Mouse (Mus musculus) embryonic facial prominence, embryonic 11.5 days (tissue): ENCODE measurements at regions not wholly inside any gene's neighbourhood (a gene's known extent, or its start where the extent isn't known, plus 50 kb on each side); places are given as distances from the start of the nearest gene placed in this dataset.

Experiments
- ATAC-seq: fragments of 200-750 bp; cut with Nextera tagmentation; replicated peaks from 2 replicates; pipeline ENCODE4 v1.8.0; 2017; ENCODE audit warnings: low read depth; ENCODE audit not compliant: insufficient number of reproducible peaks, low FRiP score, low TSS enrichment
- DNase-seq: peaks from one replicate; pipeline ENCODE4 v3.0.0-alpha.2; 2015; ENCODE audit warnings: low spot score
- H3K27ac ChIP-seq: fragments of 300-500 bp; sonication (generic); replicated peaks from 2 replicates; pipeline ENCODE4 v1.5.1; 2014; ENCODE audit warnings: mild to moderate bottlenecking, low read depth, low read length, control low read depth
- H3K27me3 ChIP-seq: fragments of 300-500 bp; sonication (generic); 2 replicates; pipeline ENCODE4 v1.6.1; 2014; ENCODE audit warnings: mild to moderate bottlenecking, low read length, moderate library complexity, mixed read lengths; ENCODE audit not compliant: control insufficient read depth, insufficient read depth
- H3K36me3 ChIP-seq: fragments of 300-500 bp; sonication (generic); replicated peaks from 2 replicates; pipeline ENCODE4 v1.6.1; 2014; ENCODE audit warnings: low read depth, mild to moderate bottlenecking, low read length, moderate library complexity, mixed read lengths; ENCODE audit not compliant: control insufficient read depth, insufficient read depth
- H3K4me1 ChIP-seq: fragments of 300-500 bp; sonication (generic); 2 replicates; pipeline ENCODE4 v1.6.1; 2014; ENCODE audit warnings: low read length, mixed read lengths; ENCODE audit not compliant: control insufficient read depth, insufficient read depth
- H3K4me2 ChIP-seq: fragments of 300-500 bp; sonication (generic); 2 replicates; pipeline ENCODE4 v1.6.1; 2014; ENCODE audit warnings: low read depth, mild to moderate bottlenecking, control low read depth, low read length, moderate library complexity
- H3K4me3 ChIP-seq: fragments of 300-500 bp; sonication (generic); 2 replicates; pipeline ENCODE4 v1.5.1; 2014; ENCODE audit warnings: low read depth, low read length, control low read depth
- H3K9ac ChIP-seq: fragments of 300-500 bp; sonication (generic); replicated peaks from 2 replicates; pipeline ENCODE4 v1.6.1; 2014; ENCODE audit warnings: mild to moderate bottlenecking, control low read depth, low read length
- H3K9me3 ChIP-seq: fragments of 300-500 bp; sonication (generic); replicated peaks from 2 replicates; pipeline ENCODE4 v1.6.1; 2016; ENCODE audit warnings: mild to moderate bottlenecking, low read length, inconsistent platforms, mixed read lengths; ENCODE audit not compliant: control insufficient read depth
- WGBS: fragments of 180-500 bp; shearing (Covaris S2); extraction: QIAGEN DNeasy Blood & Tissue Kit; methylation state at CpG from one replicate; pipeline ENCODE4 v1.1.7; 2014; 5-methylcytosine and 5-hydroxymethylcytosine counted together

DNA sequence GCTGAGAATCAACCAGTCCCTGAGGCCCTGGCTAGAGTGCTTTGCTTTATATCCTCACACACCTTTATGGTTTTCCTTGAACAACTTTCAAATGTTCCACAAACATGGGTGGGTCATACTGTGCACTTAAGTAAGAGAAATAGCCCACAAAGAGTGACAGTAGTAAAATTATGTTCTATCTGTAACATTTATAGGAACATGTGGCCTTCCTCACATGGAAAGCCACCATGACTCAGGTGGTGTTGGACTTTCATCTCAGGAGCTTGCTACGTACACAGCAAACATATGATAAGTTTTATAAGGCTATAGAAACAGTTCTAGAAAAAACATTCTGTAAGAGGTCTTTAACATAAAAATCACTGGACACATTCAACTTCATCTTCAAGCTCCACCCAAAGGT, 87.8 kb upstream of the Tle4 start:
- no peaks in the 10 kb centered on the region for H3K36me3 ChIP-seq
- H3K4me3 ChIP-seq, result no peak overlapping the region
- no peak overlapping the region for H3K27ac ChIP-seq
- WGBS, result 88% methylated on average over 1 of the region's 1 CpGs
- H3K4me1 ChIP-seq, result no peaks in the 10 kb centered on the region
- no peaks in the 10 kb centered on the region for H3K9me3 ChIP-seq
- no peak overlapping the region for H3K4me2 ChIP-seq
- H3K9ac ChIP-seq, result no peak overlapping the region
- no peak for ATAC-seq
- DNase-seq, result no peak
- no peaks in the 10 kb centered on the region for H3K27me3 ChIP-seq

DNA sequence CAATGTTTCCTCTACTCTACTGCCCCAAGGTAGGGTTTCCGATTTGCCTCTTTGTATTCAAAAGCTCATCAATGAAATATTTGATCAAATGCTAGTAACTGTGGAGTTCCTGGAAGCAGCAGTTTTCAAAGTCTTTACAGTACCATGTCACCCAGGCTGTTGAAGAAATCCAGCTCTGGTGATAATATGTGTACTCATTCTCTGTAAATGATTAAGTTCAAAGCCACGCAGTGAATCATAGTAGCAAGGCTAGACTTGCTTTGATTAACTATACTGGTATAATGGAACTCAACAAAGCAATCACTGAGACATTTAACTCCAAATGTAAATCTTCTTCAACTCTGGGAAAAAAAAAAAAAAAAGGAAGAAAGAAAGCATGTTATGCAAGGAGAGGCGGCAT, 86.8 kb upstream of the Tle4 start:
- no peaks in the 10 kb centered on the region for H3K27me3 ChIP-seq
- no peak overlapping the region for H3K9ac ChIP-seq
- H3K36me3 ChIP-seq, result no peaks in the 10 kb centered on the region
- DNase-seq (peak; percentile 11), ATAC-seq (no peak)
- no peaks in the 10 kb centered on the region for H3K4me1 ChIP-seq
- H3K9me3 ChIP-seq, result no peaks in the 10 kb centered on the region
- 56% methylated on average over 3 of the region's 3 CpGs for WGBS
- no peak overlapping the region for H3K27ac ChIP-seq
- H3K4me2 ChIP-seq, result no peak overlapping the region
- H3K4me3 ChIP-seq, result no peak overlapping the region

DNA sequence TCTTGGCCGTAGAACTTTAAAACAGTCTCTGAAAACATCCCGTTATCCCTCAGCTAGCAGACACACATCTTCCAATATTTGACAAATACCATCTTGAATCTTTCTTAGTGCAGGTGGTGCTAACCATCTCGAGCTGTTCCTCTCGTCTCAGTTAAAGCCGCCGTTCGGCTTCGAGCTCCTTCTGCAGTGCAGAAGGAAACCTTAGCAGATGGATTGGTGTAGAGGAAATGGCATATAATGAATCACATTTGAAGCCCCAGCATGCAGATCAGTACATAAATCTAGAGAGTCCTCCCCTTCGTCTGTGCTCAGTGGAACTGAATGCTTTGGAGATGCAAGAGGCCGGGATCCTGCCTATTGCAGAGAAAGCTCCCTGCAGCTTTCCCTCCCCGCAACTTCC, 83.5 kb upstream of the Tle4 start:
- Histone ChIP-seq H3K4me3 (no peak overlapping the region), H3K9ac (no peak overlapping the region), H3K36me3 (no peaks in the 10 kb centered on the region), H3K4me2 (no peak overlapping the region), H3K9me3 (no peaks in the 10 kb centered on the region), H3K27me3 (no peaks in the 10 kb centered on the region), H3K4me1 (no peaks in the 10 kb centered on the region), H3K27ac (no peak overlapping the region)
- ATAC-seq (no peak), DNase-seq (no peak)
- 82% methylated on average over 11 of the region's 11 CpGs for WGBS

DNA sequence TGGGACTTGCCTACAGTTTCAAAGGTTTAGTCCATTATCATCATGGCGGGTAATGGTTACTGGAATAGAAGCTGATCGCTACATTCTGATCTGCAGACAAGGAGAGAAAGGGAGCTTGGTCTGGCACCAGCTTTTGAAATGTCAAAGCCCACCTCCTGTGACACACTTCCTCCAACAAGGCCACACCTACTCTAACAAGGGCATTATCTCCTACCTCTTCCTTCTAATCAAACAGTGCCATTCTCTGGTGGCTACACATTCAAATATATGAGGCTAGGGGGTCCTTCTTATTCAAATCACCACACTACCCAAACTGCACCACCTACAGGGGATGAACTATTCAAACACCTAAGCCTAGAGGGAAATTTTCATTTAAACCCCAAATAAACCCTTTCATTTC, 81.9 kb upstream of the Tle4 start:
- Histone ChIP-seq H3K27ac (no peak overlapping the region), H3K36me3 (no peaks in the 10 kb centered on the region), H3K9ac (no peak overlapping the region), H3K9me3 (no peaks in the 10 kb centered on the region), H3K4me1 (no peaks in the 10 kb centered on the region), H3K4me2 (no peak overlapping the region), H3K27me3 (no peaks in the 10 kb centered on the region), H3K4me3 (no peak overlapping the region)
- no peak for DNase-seq
- 86% methylated on average over 2 of the region's 2 CpGs for WGBS
- ATAC-seq, result no peak

GRCm38 (mm10) chr19:14678584-14678983, 80.7 kb upstream of the Tle4 start:
- 88% methylated on average over 4 of the region's 4 CpGs for WGBS
- H3K4me1 ChIP-seq, result no peaks in the 10 kb centered on the region
- DNase-seq, result no peak

GRCm38 (mm10) chr19:14676929-14677328, 79.1 kb upstream of the Tle4 start:
- Histone ChIP-seq H3K9me3 (no peaks in the 10 kb centered on the region), H3K36me3 (no peaks in the 10 kb centered on the region), H3K4me1 (no peaks in the 10 kb centered on the region), H3K4me3 (no peak overlapping the region), H3K27ac (no peak overlapping the region), H3K4me2 (no peak overlapping the region), H3K27me3 (no peaks in the 10 kb centered on the region), H3K9ac (no peak overlapping the region)
- ATAC-seq (no peak), DNase-seq (no peak)
- 40% methylated on average over 2 of the region's 2 CpGs for WGBS

More at GRCm38 (mm10) chr19:14678584-14678983, 80.7 kb upstream of the Tle4 start:
- H3K4me2 ChIP-seq, result no peak overlapping the region
- no peaks in the 10 kb centered on the region for H3K9me3 ChIP-seq
- ATAC-seq, result no peak
- no peaks in the 10 kb centered on the region for H3K36me3 ChIP-seq
- no peak overlapping the region for H3K4me3 ChIP-seq
- H3K9ac ChIP-seq, result no peak overlapping the region
- no peak overlapping the region for H3K27ac ChIP-seq
- no peaks in the 10 kb centered on the region for H3K27me3 ChIP-seq

- H3K36me3 ChIP-seq, result no peaks in the 10 kb centered on the region
- H3K4me3 ChIP-seq, result no peak overlapping the region
- H3K9ac ChIP-seq, result no peak overlapping the region
- peak; percentile 7 for DNase-seq
- H3K27me3 ChIP-seq, result no peaks in the 10 kb centered on the region
- H3K4me2 ChIP-seq, result no peak overlapping the region
- no peaks in the 10 kb centered on the region; the same call in 1 of the 2 replicates for H3K4me1 ChIP-seq
- H3K9me3 ChIP-seq, result no peaks in the 10 kb centered on the region
- no peak for ATAC-seq
- H3K27ac ChIP-seq, result no peak overlapping the region
Measured at GRCm38 (mm10) chr19:14670821-14671104, 72.9 kb upstream of the Tle4 start.

GRCm38 (mm10) chr19:14670078-14670820, 72.4 kb upstream of the Tle4 start:
- no peaks in the 10 kb centered on the region for H3K27me3 ChIP-seq
- H3K27ac ChIP-seq, result no peak overlapping the region
- no peak overlapping the region for H3K4me2 ChIP-seq
- WGBS, result 24% methylated on average over 11 of the region's 13 CpGs
- H3K36me3 ChIP-seq, result no peaks in the 10 kb centered on the region
- no peak overlapping the region for H3K4me3 ChIP-seq
- no peaks in the 10 kb centered on the region for H3K9me3 ChIP-seq
- H3K9ac ChIP-seq, result no peak overlapping the region
- no peak for ATAC-seq
- peak; percentile 39 for DNase-seq
- H3K4me1 ChIP-seq, result no peaks in the 10 kb centered on the region; the same call in 1 of the 2 replicates
